Mouse (Mus musculus): ENCODE measurements around the gene Barhl2. TPM values are rescaled to one million over a fixed set of nuclear protein-coding genes. Genes with fewer than 3 reads are reported as not detected.

The Barhl2 gene
- polyA plus RNA-seq, 1 experiment, result not detected

DNA sequence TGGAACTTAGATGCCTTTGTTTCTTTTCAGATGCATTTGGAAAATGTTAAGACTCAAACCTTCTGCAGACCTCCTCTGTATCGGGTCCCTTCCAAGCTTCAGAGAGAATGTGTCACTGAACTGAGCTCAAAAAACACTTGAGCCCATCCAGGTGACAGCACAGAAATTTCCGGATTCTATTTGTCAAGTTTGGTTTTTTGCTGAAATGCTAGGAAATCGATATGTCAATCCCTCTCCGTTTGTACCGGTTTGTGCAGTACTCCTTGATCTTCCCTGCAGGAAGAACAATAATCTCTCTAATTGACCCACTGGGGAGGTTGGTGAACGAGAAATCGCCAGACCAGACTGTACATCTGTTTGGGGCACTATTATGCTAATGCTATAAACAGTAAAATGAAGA, 2.0 kb downstream of the Barhl2 start:
- Histone ChIP-seq H3K4me3 (ENCODE audit: insufficient read depth, low read length) (no peak overlapping the region), H3K27ac (ENCODE audit: insufficient read depth, low read length) (no peak overlapping the region), H3K4me1 (ENCODE audit: control insufficient read depth, insufficient read depth, low read length) (no peaks in the 10 kb centered on the region)
- TF ChIP-seq POLR2A (IDR thresholded peaks at IDR 0.05; ENCODE audit: low read depth, low read length) (no peak), CTCF (IDR thresholded peaks at IDR 0.05; ENCODE audit: borderline replicate concordance, insufficient read depth, low read length) (no peak)

- Histone ChIP-seq H3K27ac (ENCODE audit: insufficient read depth, low read length) (no peak overlapping the region), H3K4me1 (ENCODE audit: control insufficient read depth, insufficient read depth, low read length) (no peaks in the 10 kb centered on the region), H3K4me3 (ENCODE audit: insufficient read depth, low read length) (no peak overlapping the region)
- TF ChIP-seq CTCF (IDR thresholded peaks at IDR 0.05; ENCODE audit: borderline replicate concordance, insufficient read depth, low read length) (no peak), POLR2A (IDR thresholded peaks at IDR 0.05; ENCODE audit: low read depth, low read length) (no peak)
Measured at GRCm38 (mm10) chr5:106455106-106455920, 2.7 kb downstream of the Barhl2 start.

DNA sequence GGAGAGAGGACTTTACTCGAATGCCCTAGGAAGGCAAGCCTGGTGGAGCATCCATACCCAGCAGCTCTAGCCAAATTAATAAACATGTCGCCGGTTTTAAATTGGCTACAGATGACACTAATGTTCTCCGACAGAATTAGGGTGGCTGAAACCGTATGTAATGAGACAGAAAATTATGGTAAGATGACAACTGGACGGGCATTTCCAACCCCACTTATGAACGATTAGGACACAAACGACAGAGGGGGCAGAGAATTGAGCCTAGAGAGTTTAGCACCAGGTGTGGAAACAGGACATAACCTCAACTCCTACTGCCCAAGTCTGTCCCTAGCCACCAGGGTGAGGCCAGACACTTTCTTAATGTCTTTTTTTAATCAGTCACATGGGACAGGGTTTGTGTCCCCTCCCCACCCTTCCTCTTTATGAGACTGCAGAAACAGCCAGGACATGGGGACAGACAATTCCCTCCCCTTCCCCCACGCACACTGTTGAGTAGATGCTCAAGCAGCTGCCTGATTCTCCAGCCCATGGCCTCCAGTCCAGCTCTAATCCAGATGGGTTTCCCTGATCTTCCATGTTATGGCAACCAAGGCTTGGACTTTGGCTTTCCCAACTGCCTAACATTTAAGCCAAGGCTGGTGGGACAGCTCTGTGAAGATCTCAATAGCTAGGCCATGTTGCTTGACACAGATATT, 3.4 kb downstream of the Barhl2 start:
- Histone ChIP-seq H3K4me3 (ENCODE audit: insufficient read depth, low read length) (no peak overlapping the region), H3K4me1 (ENCODE audit: control insufficient read depth, insufficient read depth, low read length) (no peaks in the 10 kb centered on the region), H3K27ac (ENCODE audit: insufficient read depth, low read length) (no peak overlapping the region)
- TF ChIP-seq POLR2A (IDR thresholded peaks at IDR 0.05; ENCODE audit: low read depth, low read length) (no peak), CTCF (IDR thresholded peaks at IDR 0.05; ENCODE audit: borderline replicate concordance, insufficient read depth, low read length) (no peak)

GRCm38 (mm10) chr5:106453886-106454321, 4.1 kb downstream of the Barhl2 start:
- Histone ChIP-seq H3K4me1 (ENCODE audit: control insufficient read depth, insufficient read depth, low read length) (no peaks in the 10 kb centered on the region), H3K4me3 (ENCODE audit: insufficient read depth, low read length) (no peak overlapping the region), H3K27ac (ENCODE audit: insufficient read depth, low read length) (no peak overlapping the region)
- TF ChIP-seq POLR2A (IDR thresholded peaks at IDR 0.05; ENCODE audit: low read depth, low read length), result no peak
- no peak for TF ChIP-seq CTCF (IDR thresholded peaks at IDR 0.05; ENCODE audit: borderline replicate concordance, insufficient read depth, low read length)

- H3K4me3 ChIP-seq (ENCODE audit: insufficient read depth, low read length), result no peak overlapping the region
- no peaks in the 10 kb centered on the region for H3K4me1 ChIP-seq (ENCODE audit: control insufficient read depth, insufficient read depth, low read length)
- H3K27ac ChIP-seq (ENCODE audit: insufficient read depth, low read length), result no peak overlapping the region
- no peak for TF ChIP-seq CTCF (IDR thresholded peaks at IDR 0.05; ENCODE audit: borderline replicate concordance, insufficient read depth, low read length)
- no peak for TF ChIP-seq POLR2A (IDR thresholded peaks at IDR 0.05; ENCODE audit: low read depth, low read length)
Measured at GRCm38 (mm10) chr5:106453181-106453885, 4.6 kb downstream of the Barhl2 start.

- H3K4me3 ChIP-seq (ENCODE audit: insufficient read depth, low read length), result no peak overlapping the region
- TF ChIP-seq POLR2A (IDR thresholded peaks at IDR 0.05; ENCODE audit: low read depth, low read length), result no peak
- no peak for TF ChIP-seq CTCF (IDR thresholded peaks at IDR 0.05; ENCODE audit: borderline replicate concordance, insufficient read depth, low read length)
- no peak overlapping the region for H3K27ac ChIP-seq (ENCODE audit: insufficient read depth, low read length)
- H3K4me1 ChIP-seq (ENCODE audit: control insufficient read depth, insufficient read depth, low read length), result no peaks in the 10 kb centered on the region
Measured at GRCm38 (mm10) chr5:106452686-106453085, 5.3 kb downstream of the Barhl2 start.

DNA sequence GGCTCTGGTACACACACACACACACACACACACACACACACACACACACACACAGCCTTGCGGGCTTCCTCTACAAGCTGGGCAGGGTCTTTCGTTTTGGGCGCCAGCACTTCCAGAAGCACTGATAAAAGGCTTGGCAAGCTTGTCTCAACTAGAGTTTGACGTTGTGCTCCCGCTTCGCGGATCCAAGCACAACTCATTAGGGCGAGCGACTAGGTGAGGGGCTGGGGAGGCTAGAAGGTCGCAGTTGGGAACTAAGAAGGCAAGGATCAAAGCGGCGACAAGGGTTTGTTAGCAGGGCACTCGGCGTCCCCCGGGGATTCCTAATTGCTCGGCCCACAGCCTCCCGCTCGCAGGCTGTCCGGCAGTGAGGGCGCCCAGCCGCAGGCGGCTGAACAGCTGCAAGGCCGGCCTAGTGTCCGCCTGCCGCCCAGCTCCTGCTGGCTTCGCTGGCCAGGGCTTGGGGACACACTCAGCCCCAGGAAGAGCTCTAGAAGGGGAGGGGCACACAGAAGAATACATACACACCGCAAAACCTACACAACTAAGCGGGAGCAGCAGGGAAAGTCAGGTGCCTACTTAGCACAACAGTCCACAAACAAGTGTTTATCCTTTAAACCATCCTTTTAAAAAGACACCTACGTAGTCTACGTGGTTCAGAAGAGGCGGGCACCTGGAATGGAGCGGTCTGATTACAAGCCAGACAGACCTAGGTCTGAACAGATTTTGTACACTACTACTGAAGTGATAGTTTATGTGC, 6.1 kb downstream of the Barhl2 start:
- no peaks in the 10 kb centered on the region for H3K4me1 ChIP-seq (ENCODE audit: control insufficient read depth, insufficient read depth, low read length)
- no peak overlapping the region for H3K4me3 ChIP-seq (ENCODE audit: insufficient read depth, low read length)
- no peak for TF ChIP-seq POLR2A (IDR thresholded peaks at IDR 0.05; ENCODE audit: low read depth, low read length)
- no peak for TF ChIP-seq CTCF (IDR thresholded peaks at IDR 0.05; ENCODE audit: borderline replicate concordance, insufficient read depth, low read length)
- no peak overlapping the region for H3K27ac ChIP-seq (ENCODE audit: insufficient read depth, low read length)

DNA sequence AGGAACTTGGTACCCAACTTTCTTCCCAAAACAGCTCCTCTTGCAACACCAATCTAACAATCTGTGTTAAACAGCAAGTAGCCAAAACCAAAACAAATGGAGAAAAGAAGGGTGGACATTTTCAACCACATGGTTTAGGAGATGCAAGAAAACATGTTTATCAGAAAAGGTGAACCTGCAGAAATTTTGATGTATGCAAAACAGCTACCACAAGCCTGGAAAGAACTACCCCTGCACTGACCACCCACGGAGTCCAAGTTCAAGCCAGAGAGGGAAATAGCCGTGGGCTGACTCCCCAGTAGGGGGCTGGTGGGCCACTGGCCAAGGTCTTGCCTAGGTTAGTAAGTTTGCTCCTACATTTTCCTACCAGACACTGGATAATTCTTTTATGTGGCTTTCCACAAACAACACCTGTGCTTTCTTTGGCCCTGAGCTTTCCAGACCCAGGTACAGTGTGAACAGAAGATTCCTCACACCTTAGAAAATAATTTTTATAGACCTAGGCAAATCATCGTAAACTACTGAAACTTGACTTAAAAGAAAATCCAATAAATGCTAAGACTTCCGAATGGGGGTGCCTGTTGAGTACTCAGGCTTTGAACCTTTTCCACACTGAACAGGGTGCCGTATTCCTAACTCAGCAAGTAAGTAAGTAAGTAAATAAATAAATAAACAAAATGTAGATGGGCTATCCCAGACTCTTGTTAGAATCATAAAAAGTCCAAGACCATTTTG, 7.4 kb downstream of the Barhl2 start:
- Histone ChIP-seq H3K4me1 (ENCODE audit: control insufficient read depth, insufficient read depth, low read length) (no peaks in the 10 kb centered on the region), H3K27ac (ENCODE audit: insufficient read depth, low read length) (no peak overlapping the region), H3K4me3 (ENCODE audit: insufficient read depth, low read length) (no peak overlapping the region)
- no peak for TF ChIP-seq CTCF (IDR thresholded peaks at IDR 0.05; ENCODE audit: borderline replicate concordance, insufficient read depth, low read length)
- no peak for TF ChIP-seq POLR2A (IDR thresholded peaks at IDR 0.05; ENCODE audit: low read depth, low read length)
